Mouse (Mus musculus): ENCODE measurements at regions not wholly inside any gene's neighbourhood (a gene's known extent, or its start where the extent isn't known, plus 50 kb on each side); places are given as distances from the start of the nearest gene placed in this dataset.

DNA sequence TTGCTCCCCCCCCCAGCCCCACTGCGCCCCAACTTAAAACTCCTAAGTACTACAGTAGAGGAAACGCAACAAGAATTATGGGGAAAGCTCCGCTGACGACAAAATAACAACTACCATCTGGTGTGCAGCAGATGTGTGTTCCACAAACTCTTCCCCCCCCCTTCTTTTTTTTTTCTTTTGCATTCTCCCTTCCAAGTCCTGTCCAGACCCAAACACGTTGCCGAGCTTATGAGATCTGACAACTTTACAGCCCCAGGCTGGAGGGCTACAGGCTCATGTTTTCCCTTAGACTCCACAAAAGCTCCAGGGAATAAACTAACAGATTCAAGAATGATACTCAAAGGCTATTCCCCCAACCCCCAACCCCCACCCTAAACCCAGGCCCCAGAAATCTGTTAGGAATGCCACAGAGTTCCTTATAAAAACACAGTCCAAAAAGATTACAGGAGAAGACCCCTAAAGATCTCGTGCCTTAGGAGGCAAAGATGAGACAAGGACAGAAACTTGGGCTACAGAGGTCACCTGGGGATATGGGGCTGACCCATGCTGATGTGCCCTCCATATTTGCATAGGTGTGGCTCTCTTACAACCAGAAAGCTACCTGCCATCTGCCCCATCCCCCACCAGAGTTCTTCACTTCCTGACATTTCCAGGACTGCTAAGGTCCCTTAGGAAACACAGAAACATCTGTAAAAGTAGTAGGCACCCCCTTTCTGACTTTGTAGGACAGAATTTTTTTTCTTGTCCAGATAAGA, 509.5 kb upstream of the Cited2 start:
- peak; percentile 69 for DNase-seq

DNA sequence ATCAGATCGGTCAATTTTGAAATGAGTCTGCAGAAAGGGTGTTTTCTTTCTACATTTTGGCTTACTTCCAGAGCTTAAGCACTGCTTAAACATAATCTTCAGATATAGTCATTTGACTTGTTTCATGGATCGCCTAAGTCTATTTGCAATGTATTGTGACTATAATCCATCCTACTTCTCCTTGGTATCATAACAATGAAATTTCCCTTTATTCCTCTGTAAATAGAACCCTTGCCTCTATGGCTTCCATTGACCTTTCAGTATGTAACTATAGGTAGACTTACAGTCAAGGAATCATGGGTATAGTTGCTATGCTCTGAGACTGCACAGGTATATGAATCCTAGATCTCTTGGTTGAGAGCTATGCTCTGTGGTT, 509.0 kb upstream of the Cited2 start:
- DNase-seq = no peak

DNA sequence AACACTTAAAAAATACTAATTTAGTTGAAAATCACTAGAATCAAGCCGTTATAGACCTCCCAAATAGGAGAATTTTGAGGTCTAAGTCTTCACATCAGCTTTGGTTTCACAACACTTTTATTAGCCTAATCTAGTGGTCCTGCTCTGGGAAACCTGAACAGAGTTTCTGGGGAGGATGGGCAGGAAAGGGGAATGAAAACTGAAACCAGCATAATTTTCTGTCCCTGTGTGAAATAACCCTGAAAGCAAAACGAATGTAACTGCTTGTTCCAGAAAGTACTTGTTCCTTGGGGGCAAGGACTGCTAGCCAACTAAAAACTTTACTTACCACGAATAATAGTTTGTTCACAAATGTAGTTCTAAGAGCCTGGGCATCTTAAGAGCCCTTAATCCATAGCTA, 508.0 kb upstream of the Cited2 start:
- no peak for DNase-seq

DNA sequence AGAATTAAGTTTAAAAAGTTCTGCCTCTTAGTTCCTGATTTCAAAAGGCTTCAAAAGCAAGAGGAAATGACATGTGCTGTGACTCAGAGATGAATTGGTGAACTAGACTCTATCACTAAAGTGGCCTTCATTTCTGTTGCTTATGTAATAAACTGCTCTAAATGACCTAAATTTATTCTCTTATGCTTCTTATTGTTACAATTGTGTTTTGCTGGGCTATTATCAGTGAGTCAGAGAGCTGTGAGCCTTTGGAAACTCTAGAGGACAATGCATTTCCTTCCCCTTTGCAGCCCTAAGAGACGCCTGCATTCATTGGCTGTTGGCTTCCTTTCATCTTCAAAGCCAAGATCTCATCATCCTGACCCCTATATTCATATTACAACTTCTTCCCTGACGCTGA, 501.5 kb upstream of the Cited2 start:
- DNase-seq = no peak

DNA sequence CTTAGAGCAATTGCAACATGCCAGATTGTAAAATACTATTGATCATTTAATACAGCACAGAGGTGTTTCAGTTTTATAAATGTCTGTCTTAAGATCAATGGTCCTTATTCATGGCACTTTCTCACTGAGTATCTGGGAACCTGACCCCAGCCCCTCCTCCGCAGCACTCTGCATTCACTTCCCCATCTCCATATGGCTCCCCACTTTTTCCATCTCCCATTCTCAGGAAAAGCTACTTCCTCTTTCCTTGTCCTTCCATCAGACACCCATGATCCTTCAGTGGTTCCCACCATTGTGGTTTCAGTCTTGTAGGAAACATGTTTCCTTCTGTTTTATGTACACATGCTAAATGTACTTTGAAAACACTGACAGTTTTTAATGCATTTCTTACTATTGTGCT, 497.3 kb upstream of the Cited2 start:
- no peak for DNase-seq

DNA sequence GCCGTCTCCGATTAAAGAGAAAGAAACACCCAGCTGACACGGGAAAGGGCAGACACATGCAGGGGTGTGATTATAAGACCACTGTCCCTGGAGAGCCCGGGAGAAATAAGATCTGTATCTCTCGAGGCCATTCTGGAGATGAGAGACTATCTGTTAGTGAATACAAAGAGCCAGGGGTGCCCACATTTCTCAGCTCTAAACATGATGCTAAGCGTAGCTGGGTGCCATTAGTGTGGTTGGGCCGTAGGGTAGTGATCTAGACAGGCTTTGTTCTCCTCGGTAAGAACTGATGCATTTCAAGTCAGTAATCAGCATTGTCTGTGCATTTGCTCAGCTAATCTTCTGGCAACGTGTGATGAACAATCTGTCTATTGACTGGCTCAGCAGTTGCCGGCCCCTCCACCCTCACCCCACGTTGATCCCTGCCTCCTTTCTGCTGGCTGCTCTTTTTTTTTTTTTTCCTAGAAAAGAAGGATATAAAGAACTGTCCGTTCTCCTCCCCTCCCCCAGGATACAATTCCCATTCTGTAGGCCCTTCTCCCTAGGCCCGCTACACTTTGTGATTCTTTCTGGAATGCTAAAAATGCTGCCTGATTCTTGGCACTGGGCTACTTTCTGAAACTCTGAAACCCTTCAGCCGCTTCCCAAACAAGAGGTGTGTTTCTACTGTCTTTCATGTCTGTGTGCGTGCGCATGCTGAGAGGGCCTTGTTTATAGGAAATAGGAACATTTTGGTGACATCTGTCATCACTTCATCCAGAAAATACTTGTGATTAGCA, 492.8 kb upstream of the Cited2 start:
- peak; percentile 82 for DNase-seq

DNA sequence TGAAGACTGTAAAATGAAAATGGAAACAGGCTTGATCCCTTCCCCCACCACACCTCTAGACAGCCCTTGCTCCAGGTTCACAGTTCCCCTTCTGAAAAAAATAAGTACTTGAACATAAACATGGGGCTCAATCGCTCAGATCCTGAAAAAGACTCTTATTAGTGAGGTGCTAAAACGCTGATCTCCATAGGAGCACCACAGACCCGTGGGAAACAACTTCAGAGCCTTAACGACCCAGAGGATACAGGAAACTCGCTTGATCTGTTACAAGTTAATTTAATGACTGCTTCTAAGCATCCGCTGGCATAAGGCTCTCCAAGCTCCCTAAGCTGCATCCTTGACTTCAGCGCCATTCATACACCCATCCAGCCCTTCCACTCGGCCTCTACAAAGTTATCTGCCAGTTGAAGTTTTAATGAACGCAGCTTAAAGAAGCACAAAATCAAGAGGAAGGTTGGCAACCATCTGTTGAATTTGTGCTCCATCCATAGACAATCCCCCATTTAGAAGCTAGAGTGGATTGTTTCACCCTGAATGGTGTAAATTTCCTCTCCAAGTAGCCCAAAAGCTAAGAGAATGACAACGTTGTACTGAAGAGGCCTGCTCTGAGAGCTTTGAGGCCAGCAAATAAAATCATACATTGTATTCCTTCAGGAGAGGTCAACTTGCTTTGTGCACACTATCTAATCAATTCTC, 486.9 kb upstream of the Cited2 start:
- DNase-seq = peak; percentile 36

DNA sequence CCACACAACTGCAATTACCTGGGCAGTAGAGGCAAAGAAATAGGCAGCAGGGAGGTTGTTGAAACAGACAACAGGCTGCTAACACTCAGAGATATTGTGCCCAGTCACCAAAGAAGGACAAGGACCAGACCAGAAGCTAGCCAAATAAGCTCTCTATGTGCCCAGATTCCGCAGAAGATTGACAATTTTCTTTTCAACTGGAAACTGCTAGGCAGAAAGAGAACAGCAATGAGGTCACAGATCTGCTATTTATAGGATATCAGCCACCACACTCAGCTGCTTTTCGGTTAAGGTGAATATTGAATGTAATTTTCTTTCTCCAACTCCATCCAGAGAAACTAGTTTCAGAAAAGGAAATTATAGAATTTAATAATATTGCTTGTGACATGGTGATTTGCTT, 486.3 kb upstream of the Cited2 start:
- DNase-seq = no peak

DNA sequence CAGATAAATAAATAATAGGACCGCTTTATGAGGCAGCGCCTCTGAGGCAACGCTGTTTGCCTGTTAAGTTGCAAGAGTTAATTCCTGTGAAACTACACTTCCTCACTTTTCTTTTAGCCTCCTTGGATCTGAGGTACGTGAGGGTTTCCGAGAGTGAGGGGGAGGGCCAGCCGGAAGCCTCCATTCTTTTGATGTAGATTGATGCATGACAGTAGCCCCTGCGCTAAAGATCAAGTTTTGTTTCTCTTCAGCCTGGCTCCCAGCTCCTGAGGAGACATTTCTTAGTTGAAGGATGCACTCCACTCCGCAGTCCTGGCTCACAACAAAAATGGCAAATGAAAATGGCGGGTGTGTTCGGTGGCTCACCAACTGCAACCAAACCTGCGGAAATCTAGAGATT, 485.6 kb upstream of the Cited2 start:
- DNase-seq = peak; percentile 27

DNA sequence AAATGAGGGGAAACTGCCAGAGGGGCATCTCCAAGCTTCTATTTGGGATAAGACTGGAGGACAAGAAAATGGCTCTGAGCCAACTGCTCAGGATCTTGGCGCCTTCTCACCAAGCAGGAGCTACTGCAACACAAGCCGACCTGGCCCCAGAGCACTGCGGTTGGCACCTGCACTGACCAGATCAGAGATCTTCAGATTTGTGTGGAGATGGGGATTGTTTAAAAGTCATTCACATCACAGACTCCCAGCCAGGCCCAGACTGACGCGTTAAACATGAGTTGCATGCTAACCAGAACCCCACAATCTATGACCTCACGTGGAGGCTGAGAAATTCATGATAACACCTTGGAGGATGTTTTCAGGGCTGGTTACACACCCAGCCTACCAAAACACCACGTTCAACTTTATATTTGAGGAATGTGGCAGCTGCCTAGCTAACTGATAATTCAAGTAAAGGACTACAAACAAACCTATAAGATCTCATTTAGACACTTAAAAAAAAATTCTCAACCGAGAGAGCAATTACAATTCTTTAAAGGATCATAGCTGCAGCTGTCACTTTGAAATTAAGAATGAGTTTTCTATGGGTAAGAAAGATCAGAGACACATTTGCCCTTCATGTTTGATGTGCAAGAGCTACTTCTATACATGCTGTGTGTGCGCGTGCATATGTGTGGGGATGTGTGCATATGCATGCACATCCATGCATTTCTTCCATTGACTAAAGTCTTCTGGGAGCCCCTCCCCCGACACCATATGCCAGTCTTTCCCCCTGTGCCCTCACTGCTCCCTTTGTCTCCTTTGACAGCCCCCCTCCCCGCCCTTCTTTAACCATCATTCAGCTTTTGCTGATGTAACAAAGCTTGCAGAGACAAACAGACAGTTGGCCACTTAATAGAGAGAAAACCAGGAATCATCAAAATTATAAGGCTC, 484.8 kb upstream of the Cited2 start:
- peak; percentile 71 for DNase-seq

DNA sequence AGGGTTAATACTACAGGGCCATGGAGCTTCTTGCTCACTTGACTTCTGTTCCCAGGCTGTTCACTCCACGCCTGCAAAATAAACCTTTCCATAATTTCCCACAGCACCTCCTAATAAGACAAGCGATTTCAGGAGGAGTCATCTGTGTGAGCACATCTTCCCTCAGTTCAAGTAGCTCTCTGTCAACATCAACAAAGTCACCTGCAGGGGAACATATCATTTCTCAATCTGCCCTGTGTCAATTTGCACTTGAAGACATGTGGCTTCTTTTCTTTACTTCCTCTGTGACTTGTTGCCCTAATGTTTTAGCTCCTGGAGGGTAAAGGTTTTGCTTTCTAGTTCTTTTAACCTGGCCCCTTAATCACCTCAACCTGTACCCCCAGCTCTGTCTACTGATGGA, 474.7 kb upstream of the Cited2 start:
- no peak for DNase-seq

DNA sequence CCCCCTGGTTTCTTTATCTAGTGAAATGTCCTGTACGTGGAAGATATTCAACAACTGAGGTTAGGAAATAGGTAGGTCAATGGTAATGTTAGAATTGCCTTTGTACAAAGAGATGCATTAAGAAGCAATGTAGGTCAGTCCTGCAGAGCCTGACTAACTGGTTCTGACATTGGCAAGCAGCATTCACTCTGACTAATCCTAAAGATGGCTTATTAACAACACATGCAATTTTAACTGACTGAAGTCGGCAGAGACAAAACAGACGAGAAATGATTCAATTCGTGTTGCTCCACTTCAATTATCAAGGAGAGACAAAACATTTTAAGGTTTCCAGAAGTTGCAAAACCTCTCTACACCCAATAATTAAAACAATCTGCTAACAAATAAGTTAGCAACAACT, 470.0 kb upstream of the Cited2 start:
- DNase-seq = no peak

DNA sequence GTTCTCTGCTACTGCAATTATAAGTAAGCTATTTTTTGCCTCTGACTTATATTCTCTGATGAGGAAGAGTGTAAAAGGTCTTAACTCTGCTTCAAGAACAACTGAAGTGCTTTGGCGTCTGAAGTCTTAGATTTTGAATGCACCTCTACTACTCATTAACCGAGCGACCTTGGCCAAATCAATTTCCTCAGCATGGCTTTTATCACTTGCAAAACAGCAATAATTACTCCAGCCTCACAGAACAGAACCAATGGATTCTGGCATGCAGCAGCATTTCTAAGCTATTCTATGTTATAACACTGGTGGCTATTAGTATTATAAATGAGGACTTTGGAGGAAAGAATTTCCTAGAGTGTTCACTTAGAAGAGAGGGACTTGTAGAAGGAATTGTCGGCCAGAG, 462.9 kb upstream of the Cited2 start:
- DNase-seq = no peak

DNA sequence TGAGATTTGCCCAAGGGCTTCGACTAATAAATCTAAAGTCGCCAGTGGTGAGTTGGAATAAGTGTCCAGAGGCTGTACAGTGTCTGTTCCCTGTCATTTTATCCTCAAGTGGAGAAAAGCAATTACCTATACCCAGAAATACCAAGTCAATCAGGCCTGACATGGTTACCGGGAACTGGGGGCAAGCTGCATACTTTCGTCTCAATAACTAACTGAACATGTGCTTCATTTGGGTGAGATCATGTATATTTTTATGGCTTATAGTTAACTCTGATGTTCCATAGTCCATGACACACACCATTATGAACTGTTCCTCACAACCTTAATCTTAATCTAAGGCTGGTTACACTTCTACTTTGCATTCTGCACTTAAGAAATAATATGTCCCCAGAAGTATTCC, 462.4 kb upstream of the Cited2 start:
- no peak for DNase-seq

DNA sequence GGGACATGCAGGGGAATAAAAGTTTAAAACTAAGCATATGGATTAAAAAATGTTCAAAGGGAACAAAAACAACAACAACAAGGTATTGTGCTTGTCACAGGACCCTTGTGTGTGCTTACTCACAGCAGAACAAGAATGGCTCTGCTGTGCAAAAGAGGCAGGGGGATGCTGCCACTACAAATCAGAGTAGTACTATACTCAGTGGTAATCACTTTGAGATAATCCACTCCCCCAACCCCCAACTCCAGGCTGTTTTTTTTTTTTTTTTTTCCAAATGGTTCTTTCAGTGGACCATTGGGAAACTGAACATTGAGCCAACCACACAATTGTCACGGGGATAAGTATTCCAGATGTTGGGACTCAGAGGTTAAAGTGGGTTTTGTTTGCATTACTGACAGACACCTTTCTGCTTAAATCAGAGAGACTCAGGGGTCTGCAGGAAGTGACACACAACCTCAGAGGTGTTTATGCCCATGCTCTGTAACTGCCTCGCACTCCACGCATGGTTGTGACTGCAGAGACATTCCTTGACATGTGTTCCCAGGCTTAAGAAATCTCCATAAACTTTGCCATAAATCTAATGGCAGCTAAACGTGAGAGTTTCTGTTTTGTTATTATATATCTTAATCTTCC, 461.7 kb upstream of the Cited2 start:
- no peak for DNase-seq

DNA sequence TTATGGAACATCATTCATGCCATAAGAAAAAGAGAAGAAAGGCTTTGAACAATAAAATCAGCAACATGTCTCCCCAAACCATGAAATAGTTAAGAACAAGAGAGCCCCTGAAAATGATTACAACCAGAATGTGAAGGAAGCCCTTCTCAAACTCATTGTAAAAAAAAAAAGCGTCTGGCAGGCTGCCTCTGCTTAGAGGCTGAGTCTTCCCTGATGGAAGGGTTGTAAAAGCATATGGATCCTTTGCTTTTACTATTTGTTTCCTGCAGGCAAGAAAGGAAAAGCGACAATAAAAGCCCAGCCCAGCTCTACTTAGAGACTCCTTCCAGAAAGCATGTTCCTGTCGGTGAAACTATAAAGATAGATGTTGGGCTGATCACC, 461.2 kb upstream of the Cited2 start:
- DNase-seq = no peak

DNA sequence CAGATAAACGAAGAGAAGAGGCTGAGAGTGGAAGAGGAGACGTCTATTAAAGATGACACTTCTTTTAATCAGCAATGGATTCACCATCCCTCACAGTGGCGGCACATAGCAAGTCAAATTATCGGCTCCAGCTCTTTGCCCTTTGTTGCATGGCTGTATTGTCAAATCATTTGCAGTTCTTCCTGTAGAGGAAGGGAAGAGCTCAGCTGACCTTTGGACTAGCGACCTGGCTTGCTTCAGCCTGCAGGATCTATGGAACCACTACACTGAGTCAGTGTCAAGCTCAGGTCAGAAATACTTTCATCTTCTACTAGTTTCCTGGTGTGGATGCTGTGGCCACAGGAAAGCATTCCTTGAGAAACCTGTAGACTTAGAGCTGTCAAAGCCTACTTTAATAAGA, 450.4 kb upstream of the Cited2 start:
- DNase-seq = no peak

DNA sequence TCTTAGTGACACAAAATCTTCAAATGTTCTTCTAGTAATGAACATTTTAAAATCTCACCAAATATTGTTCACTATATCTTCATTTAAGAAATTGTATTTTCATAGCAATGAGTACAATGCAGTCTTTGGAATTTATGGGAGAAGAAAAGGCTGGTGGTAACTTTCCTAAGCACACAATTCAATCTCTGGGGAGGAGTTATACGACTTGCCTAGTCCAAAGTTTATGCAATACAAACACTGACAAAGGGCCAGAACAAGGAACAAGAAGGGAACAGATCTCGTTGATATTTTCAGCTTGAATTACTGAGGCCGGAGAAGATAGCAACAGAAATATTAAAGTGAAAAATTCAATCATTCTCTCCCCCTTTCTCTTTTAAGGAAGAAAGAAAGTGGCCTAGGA, 449.2 kb upstream of the Cited2 start:
- DNase-seq = no peak

DNA sequence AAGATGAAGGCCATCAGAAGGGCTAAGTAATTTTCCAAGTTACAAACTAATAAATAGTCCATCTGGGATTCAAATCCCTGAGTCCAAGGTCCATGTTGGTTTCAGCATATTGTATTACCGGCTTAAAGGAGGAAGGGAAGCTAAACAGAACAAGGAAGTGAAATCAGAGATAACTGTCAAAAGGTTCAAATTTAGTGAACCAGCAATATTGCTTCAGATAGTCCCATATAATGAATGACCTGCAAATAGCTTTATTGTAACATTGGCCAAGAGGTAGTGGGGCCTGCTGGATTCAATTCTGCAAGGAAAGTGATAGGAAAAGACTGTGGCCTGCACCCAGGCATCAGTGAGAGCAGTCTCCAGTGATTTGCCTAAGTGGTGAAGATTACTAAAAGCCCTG, 447.8 kb upstream of the Cited2 start:
- no peak for DNase-seq

DNA sequence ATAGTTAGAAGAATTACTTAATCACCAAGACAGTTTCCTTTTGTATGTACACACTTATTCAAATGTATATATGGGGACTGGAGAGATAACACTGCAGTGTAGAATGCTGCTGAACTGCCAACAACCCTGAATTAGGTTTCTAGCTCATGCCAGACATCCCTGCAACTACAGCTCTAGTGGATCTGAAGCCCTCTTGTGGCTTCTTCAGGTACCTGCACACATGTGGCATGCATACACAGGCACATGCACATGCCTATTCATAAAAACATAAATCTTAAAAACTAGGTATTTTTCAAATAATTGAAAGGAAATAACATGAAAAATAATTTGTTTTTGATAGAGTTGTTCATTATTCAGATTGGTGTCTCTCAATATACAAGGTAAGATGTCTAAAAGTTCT, 445.1 kb upstream of the Cited2 start:
- DNase-seq = no peak

DNA sequence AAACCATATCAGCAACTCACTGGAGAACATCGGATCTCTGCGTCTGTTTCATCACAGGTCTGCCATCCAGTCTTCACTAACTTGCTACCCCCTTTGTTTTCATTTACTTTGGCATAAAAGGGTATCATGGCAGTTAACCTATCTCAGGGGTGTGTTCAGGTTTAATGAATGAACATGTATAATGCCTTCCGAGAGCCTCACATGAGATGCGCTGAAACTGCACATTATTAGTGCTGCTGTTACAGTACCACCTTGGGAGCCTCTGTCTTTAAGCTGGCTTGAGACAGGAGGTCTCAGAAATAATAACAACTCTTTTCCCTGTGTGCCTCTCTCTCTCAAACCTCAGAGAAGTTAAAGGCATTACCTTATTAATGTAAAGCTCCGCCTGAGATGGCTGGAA, 438.2 kb upstream of the Cited2 start:
- DNase-seq = no peak

DNA sequence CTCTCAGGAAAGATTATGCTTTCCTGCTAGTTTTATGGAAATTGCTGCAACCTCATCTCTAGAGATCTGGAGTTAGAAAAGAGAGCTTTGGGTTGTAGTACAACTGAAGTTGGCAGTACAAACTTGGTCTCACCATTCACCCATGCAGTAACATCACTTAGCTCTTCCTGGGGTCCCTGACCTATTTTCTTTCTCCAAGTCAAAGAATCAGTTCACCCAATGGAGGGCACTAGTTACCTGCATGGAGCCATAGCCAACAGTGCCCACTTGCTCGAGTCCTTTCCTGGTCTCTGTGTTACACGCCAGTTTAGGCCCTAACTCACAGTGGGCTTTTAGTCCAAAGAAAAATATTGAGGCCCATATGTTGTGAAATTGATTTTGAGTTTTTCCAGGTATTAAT, 435.9 kb upstream of the Cited2 start:
- no peak for DNase-seq

DNA sequence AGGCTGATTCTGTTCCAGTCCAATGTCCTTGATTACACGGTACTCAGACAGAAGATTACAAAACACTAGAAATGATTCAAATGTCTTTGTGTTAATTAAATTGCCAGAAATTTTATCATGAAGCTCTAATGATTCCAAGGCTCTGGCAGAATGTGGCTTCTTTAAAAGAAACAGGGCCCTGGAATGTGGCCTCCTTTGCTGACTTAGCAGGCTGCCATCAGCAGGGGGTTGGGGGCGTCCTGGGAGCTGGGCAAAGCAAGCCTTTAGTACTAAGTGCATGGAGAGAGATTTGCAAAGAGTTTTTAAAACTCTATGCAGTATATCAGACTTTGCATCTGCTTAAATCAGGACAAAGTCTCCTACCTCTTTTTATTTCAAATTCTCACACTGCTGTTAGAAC, 434.8 kb upstream of the Cited2 start:
- DNase-seq = peak; percentile 25

Measured in embryo, embryonic 11 days (tissue).